Mouse (Mus musculus): ENCODE measurements around the gene Pax5.

Pax5 gene

DNA sequence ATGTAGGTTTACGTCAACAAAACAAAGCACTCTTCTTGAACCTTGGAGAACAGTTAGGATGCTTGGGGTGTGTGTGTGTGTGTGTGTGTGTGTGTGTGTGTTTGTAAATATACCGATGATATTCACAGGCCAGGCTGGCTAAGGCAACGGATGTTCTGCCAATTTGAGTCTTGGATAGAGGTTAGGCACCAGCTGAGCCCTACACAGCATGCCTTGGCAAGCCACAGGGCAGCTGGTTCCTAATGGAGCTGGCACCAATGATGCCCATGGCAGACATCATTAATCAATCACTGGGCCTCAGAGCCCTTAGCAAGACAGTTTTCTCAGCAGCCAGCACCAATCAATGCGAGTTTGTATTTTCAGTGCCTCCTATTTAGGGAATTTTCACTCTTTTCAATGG lies 173.5 kb downstream of the Pax5 start:
- 55% methylated on average over 4 of the region's 4 CpGs for WGBS

DNA sequence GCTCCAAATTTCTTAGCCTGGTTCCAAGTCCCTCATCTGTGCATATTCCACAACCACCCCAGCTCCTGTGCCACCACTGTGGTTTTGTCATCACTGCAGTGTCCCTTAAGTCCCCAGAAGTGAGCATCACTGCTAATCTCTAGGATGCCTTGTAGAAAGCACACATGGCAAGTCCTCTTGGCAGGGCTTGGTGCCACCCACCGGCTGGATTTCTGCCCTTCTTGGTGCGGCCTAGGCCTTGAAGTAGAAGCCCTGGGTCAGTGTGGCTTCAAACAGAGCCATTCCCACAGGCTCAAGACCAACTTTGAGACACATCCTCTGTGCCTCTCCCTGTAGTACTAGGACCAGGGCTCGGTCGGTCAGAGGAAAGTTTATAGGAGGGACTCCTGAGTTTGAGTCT lies 174.6 kb downstream of the Pax5 start:
- 93% methylated on average over 4 of the region's 4 CpGs for WGBS

DNA sequence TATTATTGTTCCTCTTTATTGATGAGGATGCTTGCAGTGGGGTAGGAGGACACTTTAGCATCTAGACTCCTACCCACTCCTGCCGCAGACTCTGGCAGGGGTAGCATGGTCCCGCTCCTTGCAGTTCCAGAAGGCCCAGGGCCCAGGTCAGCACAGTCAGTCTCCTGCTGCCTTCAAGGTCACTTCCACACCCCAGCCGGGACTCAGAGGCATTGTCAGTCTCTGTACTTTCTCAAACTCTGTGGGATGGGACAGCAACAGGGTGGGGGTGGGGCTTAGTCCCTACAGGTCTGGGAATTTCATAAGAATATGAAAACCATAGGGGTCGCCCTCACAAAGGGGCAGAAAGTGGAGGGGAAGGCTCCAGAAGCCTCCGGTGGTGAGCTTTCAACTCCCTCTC lies 177.0 kb downstream of the Pax5 start:
- 86% methylated on average over 5 of the region's 5 CpGs for WGBS

DNA sequence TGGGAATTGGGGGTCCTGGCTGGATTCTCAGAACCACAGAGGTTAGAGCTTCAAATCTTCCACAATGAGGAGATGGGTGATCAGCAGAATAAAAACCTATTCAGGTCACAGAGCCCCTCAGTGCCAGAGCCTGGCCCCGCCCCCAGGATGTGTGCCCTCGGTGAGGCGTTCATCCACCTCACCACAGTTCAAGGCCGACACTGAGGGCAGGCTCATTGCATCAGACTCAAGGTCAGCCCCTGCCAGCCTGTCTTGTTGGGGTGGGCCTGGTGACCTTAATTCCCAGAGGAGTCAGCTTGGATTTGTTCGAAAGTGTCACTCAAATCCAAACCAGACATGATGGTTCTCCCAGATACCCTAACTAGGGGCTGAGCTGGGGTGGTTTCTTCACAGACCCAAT lies 177.6 kb downstream of the Pax5 start:
- 80% methylated on average over 5 of the region's 5 CpGs for WGBS

DNA sequence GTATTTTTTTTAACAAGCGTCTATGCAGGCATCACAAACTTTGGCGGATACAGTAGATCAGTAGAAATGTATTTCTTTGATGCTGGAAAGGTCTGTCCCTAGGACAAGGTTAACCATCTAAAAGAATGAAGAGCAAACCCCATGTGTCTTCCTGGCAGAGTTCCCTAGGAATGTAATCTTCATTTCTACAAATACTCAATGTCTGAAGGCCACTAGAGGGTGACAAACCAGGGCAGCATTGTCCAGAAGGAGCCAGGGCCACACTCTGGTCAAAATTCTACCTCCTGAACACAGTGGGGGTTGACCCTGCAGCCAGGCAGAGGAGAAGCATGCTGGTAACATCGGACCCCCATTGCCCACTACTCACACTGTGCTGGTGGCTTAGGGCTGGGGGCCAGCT lies 185.0 kb downstream of the Pax5 start:
- 66% methylated on average over 3 of the region's 3 CpGs for WGBS

DNA sequence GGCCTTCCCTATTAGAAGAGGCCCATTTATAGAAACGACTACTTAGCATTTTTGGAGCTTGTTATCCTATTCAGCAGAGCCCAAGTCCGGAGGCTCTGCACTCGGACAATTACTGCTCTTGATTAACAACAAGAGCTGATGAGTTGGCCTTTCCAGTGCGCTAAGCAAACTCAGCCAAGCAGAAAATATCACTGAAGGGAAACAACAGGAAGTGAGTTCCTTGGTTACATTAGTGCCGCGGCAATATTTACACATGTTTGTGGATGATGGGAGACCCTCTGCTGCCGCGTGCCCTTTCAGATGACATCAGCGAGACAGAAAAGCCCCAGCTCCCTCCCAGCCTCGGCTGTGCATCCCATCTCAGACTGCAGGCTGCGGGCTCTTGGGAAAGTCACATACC lies 191.4 kb downstream of the Pax5 start:
- 51% methylated on average over 11 of the region's 11 CpGs for WGBS

DNA sequence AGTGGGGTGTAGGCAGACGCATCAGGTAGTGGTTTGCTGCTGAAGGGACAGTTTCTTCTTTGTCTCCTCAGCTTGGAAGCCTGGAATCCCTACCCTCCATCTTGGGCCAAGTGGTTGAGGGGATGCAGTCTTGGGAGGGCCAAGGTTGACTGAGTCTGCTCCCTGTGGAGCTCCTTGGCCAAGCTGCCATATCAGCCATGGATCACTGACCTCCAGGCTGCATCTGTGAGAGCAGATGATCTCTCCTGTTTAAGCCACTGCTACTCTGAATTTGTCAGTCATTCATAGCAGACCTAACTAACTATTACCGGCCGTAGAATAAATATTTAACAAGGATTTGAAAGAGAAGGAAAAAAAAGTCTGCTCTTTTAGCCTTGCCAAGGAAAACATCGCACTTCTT lies 196.3 kb downstream of the Pax5 start:
- 93% methylated on average over 4 of the region's 4 CpGs for WGBS

DNA sequence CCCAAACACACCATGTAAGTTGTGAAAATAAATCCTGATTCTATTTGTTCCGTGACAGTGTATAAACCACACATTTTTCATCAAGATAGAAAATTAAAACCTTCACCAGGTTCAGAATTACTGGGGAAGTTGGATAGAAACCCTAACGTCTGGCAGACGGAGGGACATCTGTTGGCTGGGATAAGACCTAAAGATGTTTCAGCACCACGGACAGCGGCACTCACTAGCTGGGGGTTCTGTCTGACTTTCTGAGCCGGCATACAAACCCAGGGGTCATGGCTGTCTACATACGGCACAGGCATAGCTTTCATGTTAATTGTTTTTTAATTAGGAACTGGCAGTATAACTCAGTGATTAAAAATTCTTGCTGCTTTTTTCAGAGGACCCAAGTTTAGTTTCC lies 198.6 kb downstream of the Pax5 start:
- 12% methylated on average over 7 of the region's 7 CpGs for WGBS

DNA sequence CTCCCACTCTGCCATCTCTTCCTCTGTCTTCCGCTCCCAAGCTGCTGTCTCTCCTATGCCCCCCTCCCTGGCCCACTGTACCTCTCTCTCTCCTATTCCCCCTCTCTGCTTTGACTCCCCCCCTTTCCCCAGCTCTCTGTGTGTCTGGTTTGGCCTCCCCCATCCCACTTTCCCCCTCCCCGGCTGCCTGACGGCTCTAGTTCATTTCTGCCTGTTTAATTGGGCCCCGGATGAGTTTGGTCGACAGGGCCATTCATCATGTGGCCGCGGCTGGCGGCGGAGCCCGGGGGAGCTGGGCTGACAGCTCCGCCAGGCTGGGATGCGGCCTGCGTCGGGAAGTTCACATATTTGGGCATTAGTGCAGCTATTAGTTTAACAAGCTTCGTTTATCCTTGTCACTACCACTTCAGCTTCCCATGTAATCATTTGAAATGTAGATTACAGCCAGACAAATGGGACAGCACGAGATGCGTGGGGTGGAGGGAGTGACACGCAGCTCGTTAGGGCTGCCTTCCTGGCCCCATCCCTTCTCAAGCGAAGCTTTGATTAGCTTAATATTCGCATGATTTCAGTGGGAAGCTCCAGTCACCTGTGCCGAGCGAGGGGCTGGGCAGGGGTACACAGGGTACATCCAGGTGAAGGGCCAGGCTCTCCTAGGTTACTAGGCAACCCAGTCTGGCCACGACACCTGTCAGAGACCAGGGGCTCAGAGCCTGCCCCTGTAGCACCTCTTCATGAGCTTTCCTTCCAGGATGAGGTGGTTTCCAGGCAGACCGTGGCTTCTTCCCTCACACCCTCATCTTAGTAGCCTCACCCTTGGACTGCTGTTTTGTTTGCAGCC lies 201.7 kb downstream of the Pax5 start:
- 33% methylated on average over 25 of the region's 25 CpGs for WGBS

DNA sequence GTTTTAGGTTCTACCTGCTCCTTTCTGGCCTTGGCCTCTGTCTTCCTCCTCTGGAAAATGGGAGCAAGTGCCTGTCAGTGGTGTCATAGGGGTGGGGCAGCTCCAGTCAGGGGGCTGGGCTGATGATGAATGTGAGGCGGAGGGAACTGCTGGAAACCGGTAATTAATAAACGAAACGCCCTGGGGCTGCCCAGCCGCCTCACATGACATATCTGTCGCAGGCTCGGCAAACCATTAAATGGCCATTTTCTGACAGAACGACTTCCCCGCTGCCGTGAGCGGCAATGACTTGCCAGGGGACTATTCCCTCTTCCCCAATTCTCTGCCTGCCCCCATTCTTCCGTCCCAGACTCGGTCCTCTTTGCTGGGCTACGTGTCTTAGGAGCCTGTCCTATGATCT lies 202.4 kb downstream of the Pax5 start:
- 69% methylated on average over 14 of the region's 14 CpGs for WGBS

DNA sequence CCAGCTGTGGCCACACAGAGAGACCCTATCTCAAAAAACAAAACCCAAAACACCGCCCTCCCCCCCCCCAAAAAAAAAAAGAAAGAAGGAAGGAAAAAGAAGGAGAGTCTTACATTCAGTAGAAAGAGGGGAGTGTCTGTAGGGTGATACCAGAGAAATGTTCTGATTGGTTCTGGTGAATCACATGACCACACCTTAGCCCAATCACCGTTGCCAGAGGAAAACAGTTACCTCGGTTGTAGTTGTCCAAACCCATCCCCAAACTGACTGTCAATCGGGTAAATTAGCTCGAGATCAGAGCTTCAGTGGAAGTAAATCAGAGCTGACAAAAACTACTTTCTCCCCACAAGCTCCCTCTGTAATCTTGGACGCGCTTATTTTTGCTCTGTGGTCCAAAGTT lies 205.3 kb downstream of the Pax5 start:
- 88% methylated on average over 7 of the region's 7 CpGs for WGBS

DNA sequence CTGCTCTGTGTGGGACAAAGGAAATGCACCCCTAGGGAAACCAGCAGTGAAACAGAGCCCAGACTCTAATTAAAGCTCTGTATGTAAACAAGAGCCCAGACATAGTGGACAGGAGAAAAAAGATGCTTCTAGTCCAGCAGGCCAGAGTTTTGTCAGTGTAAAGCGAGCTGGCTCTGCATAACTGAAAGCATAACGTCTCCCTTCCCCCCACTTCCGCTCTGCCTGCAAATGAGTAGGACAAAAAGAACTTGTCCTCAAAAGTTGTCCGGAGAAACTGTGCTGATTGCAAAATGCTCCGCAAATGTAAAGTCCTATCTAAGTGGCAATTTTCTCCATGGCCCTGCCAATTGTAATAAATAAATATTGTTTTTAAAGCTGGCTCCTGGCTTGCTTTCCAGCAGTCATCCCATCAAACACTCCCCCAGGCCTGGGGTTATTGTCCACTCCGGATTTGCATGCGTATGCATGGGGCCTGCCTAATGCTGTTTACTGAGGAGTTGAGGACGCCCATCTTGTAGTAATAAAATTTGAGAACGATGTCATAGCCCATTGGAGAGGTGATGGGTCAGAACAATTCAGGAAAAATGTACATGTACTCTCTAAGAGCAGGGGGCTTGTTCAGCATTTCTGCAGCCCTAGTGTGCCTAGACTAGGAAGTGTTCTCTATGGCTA lies 208.0 kb downstream of the Pax5 start:
- WGBS = 60% methylated on average over 9 of the region's 9 CpGs

DNA sequence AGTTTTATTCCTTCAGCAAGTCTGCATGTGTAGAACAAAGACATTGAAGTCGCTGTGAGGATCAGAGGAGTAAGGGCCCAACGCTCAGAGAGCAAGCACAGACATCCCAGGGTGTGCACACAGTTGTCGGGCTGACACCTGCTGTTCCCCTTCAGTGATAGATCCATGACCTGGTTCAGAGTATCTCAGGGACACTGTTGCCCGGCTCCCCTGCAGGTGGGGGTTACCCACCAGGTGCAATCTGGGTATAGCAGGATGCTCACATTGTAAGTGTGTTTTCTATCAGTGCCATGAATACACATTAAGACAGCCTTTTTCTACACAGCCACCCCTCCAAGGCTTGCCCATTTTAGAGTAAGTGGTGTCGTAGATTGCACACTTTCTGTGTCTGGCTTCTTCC lies 212.1 kb downstream of the Pax5 start:
- WGBS = 86% methylated on average over 5 of the region's 5 CpGs

DNA sequence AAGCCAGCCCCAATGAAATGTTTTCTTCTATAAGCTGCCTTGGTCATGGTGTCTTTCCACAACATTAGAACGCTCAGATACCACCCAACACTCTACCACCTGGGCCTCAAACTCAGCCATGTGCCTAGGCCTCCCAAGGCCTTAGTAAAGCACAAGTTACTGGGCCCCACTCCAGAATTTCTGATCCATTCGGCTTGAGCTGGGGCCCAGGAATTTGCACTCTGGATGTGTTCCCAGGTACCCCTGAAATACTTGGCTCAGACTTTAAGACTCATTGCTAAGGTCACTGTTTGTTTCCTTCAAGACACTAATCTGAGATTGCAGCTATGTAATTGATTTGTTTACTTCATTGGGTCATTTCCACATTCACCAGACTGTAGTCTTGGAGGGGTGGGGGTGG lies 214.5 kb downstream of the Pax5 start:
- 70% methylated on average over 2 of the region's 2 CpGs for WGBS

DNA sequence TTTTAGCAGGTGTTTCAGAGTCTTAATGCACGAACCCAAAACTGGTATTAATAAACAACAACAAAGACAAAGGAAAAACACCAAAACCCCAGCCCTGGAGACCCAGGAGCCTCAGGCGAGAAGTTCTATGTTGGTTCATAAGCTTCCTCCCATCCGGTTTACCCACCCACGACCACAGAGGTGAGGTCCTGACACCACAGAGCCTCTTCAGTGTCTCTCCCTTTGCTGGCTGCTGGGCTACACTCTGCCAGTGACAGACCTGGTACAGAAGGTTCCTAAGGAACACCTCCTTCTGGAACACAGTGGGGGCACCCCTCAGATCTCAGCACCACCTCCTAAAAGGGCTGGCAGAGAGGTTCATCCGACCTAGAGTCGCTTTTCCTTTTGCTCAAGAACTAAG lies 216.5 kb downstream of the Pax5 start:
- 77% methylated on average over 6 of the region's 6 CpGs for WGBS

DNA sequence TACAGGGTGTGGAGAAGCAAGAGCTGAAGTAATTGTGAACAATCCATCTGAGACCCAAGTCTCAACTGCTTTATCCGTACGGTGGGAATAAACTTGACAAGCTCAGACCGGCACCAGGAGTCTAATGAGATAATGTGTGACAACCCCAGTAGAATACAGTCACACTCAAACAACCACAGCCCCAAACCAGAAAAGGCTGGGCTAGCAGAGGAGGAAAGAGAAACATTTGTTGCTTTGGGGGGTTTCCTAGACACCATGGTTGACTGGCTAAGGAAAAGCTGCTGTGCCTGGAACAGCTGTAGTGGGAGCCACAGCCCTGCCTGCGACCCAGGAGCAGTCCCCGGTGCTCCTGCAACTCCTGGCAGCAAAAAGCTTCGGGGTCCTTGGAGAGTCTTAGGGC lies 219.4 kb downstream of the Pax5 start:
- WGBS = 72% methylated on average over 6 of the region's 6 CpGs

DNA sequence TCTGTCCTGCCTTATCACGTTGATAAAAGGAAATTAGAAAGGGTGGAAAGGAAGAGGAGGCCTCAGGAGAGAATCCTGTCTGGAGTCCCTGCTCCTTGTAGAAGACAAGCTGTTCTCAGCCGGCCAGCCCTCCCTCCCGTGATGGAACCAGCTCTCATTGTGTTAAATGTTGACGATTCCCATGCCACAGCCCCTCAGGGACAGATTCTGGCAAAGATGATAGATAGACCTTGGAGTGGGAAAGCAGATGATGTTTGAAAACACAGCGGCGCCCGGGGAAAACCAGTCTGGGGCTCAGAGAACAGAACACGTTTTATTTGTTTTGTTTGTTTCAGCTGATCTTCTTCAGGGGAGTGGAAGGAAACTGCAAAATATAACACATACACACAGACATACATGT lies 221.6 kb downstream of the Pax5 start:
- 77% methylated on average over 8 of the region's 8 CpGs for WGBS

DNA sequence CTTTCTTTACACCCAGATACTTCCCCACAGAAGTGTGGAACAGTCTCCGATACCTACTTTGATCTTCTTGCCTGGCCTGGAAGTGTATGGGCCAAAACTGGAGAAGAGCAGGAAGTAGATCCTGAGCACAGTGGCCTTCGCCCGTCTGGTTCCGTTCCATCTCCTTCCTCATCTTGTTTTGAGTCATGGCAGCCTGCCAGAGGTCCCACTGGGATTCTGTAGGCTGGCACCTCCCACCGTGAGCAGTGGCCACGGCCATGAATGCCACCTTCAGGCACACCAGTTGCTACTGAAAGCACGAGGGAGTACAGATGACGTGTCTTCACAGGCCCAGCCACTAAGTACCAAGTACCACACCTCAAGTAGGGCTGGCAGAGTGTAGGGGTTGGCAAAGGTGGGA lies 222.1 kb downstream of the Pax5 start:
- 77% methylated on average over 8 of the region's 8 CpGs for WGBS

DNA sequence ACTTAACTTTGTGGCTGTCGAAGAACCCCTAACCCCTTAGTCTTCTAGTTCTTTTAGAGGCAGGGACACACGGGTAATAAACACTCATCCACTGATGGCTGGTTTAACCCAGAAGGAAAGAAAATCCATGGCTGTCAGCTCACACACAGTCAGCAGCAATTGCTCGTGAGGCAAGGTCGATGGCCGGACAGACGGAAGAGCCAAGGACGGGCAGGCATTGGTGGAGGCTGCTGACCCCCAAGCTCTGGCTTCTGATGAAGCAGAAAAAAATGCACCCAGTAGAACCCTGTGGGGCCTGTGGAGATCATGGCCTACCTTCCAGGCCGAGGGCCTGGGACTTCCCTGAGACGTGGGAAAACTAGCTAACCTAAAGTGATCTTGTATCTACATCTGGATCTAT lies 227.4 kb downstream of the Pax5 start:
- WGBS = 95% methylated on average over 9 of the region's 9 CpGs

DNA sequence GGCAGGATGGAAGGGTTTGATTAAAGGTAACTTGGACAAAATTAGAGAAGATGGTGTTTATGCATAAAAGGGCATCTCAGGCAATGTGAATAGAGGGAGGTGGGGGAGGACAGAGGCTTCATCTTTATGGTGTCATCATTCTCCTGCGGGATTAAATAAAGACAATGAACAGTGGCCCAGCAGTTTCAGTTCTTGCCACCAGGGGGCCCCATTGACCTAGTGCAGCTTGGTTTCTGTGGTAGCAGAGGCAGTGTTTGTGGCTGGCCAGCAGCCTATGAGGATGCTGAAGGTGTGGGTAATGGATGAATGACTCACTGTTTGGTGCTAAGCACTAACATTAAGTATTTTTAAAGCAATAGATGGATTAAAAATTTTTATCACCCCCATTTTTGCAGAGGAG lies 230.5 kb downstream of the Pax5 start:
- 86% methylated on average over 1 of the region's 1 CpGs for WGBS

All from cerebral cortex, adult 2 months (tissue).